Mouse (Mus musculus): ENCODE data around the gene Prep. TPM values are rescaled to one million over a fixed set of nuclear protein-coding genes. Genes with fewer than 3 reads are reported as not detected.

Gene Prep
- total RNA-seq (2021), result 10 to 100 TPM; 14.5 to 14.6 TPM
- long read RNA-seq, experiment 1, full-length matches to known transcripts, result 62 of 70 reads
- long read RNA-seq, experiment 1, partial matches to known transcripts, result 6 of 70 reads
- long read RNA-seq, experiment 1, other reads (novel, unspliced or antisense), result 2 of 70 reads
- long read RNA-seq, experiment 2, full-length matches to known transcripts, result 33 of 39 reads
- long read RNA-seq, experiment 2, partial matches to known transcripts, result 3 of 39 reads
- long read RNA-seq, experiment 2, other reads (novel, unspliced or antisense), result 3 of 39 reads

DNA sequence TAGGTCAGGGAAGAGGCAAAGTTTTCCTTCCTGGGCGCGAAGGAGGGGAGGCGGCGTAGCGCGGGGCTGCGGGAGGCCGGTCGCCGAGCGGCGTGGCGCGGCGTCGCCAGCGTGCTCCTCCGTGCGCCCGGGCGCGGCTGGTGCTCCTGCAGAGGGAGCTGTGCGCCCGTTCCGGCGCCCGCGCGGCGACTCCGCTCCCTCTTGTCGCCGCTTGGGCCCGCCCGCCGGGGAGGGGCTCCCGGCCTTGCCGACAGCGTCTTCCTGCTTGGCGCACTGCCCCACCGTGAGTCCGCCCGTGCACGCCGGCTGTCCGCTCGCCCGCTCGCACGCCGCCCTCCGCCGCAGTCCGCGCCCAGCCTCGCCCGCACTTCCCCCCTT is at the start of gene Prep:
Gene Prep, plus strand, starts transcription at position 273 of the 378 bp plus-strand sequence.
- DNase-seq (ENCODE audit: low spot score in 2 of 2), result peak; percentile 85 to 91
- intact Hi-C loops (cut with DNase I), result no loop called here

DNA sequence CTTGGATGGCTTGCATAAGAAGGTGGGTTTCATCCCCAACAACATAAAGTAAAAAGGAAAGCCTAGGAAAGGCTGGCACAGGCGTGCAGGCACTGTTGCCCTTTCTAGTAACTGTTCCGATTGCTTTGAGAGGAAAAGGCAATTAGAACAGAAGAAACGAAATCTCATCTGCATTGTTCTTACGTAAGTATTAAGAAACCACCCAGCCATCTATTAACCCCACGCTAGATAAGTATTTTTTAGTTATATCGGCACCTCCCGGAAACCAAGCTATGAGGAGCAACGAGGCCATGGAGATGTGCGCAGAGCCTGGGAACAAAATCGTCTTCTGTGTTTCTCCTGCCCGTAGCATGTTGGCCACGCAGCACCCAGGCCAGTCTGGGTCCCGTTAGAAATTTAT is 49.7 kb upstream of the Prep start:
- intact Hi-C loops (cut with DNase I), result no loop called here
- DNase-seq (ENCODE audit: low spot score in 2 of 2), result no peak

DNA sequence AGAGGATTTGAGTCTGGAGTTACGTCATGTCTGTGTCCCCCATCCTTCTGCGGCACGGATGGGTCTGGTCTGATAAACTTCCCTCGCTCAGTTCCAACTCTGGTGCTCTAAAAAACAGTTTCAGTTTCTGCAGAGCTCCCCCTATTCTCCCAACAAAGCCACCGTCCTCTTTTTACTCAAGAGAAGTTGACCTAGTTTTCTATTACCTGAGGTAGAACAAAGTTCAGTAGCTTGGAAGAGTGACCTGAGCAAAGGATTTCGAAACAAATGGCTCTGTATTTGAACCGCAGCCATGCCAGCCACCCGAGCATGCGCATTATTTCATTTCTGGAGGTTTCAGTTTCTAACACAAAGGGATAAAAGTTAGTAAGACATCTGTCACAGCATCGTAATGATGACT is 49.2 kb upstream of the Prep start:
- intact Hi-C loops (cut with DNase I), result no loop called here

DNA sequence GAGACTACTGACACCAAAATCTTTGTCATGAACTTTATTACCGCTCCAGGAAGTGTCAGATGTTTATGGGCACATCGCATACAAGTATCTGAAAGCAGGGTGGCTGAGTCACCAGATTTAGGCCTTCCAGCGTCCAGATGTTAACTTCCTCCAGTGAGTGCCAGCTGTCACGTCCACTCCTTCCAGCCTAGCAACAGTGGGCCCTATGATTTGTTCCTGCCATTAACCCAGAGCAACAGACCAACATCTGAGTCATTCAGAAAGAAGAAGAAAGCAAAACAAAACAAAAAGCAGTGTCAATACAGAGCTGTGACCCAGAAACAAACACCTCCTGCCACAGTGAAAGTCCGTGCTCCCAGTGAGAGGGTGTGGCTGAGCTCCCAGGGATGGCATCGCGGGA is 47.6 kb upstream of the Prep start:
- intact Hi-C loops (cut with DNase I), result no loop called here
- DNase-seq (ENCODE audit: low spot score in 2 of 2), result no peak

More for the DNA sequence above, 49.2 kb upstream of the Prep start:
- no peak for DNase-seq (ENCODE audit: low spot score in 2 of 2)

DNA sequence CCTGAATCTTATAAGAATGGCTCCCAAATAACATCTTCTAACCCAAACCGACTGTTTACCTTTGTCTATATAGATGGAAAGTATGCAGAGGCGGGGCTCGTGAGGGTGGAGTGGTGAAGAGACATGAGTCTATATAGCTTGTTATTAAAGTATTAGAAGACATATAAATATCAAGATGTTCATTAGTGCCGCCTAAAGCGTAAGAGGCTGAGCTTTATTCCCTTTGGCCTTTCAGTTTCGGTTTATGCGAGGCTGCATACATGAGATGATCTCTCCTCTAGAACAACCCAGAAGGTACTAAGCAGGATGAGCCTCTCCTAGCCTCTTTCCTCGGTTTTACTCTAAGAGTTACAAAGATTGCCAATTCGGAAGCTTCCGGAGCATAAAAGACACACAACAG is 47.2 kb upstream of the Prep start:
- intact Hi-C loops (cut with DNase I), result no loop called here
- DNase-seq (ENCODE audit: low spot score in 2 of 2), result no peak

DNA sequence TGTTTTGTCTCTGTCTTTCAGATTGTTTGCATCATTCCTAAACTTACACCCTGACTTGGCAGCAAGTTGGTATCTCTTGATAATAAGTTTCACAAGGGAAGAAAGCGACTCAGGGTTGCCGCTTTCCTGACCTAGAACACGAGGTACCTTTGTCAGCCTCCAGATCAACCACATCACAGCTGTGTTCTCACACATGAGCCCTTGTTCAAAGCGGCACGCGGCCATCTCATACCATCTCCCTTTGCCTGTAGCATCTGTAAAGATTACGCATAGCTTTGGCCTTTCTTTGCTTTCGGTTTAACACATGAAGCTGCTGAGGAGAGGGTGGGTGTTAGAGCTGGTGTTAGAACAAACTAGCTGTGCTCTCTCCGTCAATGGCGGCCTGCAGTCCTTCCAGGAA is 46.7 kb upstream of the Prep start:
- intact Hi-C loops (cut with DNase I), result no loop called here
- DNase-seq (ENCODE audit: low spot score in 2 of 2), result peak in 1 of 2 experiments; percentile 5

DNA sequence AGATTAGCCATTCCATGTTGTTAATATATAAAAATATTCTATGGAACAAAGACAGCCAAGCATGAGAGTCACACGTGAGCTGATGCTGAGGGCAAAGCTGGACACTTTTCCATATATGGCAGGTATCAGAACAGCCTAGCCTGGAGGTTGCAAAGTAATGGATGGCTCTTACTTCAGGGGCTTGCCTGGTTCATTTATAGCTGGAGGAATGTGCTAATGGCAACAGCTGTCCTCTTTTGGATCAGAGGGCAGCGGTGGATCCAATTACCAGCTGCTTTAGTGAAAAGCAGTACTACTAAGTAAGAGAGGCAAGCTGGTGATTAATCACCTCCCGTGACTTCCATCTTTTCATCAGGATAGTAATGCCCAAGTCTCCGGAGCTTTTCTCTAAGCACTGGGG is 41.8 kb upstream of the Prep start:
- no peak for DNase-seq (ENCODE audit: low spot score in 2 of 2)
- intact Hi-C loops (cut with DNase I), result no loop called here

DNA sequence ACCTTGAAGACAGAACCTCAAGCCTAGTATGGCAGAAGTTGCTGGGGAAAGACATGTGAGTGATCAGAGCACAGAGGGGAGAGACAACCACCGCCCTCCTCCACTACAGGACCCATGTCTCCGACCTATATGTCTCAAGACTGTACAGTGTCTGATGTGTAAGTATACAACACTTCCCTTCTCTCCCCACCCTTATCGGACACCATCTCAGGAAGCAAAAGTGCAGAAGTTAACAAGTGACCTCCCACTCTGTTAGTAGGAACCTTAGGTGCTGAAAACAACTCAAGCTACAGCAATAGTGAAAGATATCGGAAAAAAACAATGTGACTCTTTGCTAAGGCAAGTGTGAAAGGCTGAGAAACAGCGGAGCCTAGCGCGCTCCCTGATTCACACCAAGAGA is 40.1 kb upstream of the Prep start:
- intact Hi-C loops (cut with DNase I), result no loop called here

DNA sequence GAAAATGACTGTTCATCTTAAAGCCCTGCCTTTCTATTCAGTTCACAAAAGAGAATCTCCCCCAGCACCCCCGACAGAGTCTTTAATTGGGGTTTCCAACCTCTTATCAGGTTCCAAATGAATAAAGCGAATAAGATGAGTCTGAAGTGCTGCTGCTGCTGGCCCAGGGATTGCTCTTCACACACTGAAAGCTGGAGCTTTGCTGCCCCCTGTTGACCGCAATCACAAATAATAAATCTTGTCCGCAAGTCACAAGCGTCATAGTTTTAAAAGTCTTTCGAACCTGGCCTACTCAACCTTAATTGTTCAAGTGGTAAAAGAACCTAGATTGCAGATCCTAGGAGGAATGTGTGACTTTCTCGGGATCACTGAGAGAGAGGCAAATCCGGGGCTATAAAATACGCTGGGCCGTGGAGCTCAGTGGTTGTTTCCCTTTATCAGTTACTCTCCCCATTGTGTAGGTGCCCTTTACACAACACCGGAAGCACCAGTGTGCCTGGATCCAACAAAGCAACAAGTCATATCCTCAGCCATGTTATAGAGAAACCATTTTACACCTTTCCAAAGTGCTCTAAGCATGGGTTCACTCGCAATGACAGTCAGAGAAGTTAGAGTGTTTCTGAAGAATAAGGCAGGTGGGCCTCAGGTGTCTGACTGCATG is 21.6 kb upstream of the Prep start:
- DNase-seq (ENCODE audit: low spot score in 2 of 2), result peak; percentile 78 to 89
- intact Hi-C loops (cut with DNase I), result loop anchor here (2.0 to 10.0 kb wide), 3 partner anchors 327 to 753 kb away; no protein-coding TSS in a partner anchor

More for the DNA sequence above, 40.1 kb upstream of the Prep start:
- DNase-seq (ENCODE audit: low spot score in 2 of 2), result no peak

DNA sequence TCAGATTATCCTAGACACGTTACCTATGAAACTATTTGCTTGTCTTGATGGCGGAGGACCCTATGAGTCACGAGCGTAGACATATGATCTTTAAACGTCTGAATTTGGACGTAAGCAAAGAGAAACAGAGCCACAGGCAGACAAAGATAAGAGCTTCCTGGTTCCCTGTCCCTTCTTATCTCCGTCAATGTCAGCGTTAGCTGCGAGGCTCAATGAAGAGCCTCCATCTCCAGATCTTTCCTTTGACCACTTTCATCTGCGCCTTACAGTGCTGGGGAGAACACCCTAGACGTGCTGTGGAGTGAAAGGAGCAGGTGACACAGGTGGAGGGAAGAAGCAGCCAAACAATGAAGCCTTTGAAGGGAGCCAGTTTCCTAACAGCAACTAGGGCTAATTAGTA is 18.8 kb upstream of the Prep start:
- intact Hi-C loops (cut with DNase I), result loop anchor here (5.0 to 10.0 kb wide), 2 partner anchors 324 to 723 kb away; no protein-coding TSS in a partner anchor
- no peak for DNase-seq (ENCODE audit: low spot score in 2 of 2)

DNA sequence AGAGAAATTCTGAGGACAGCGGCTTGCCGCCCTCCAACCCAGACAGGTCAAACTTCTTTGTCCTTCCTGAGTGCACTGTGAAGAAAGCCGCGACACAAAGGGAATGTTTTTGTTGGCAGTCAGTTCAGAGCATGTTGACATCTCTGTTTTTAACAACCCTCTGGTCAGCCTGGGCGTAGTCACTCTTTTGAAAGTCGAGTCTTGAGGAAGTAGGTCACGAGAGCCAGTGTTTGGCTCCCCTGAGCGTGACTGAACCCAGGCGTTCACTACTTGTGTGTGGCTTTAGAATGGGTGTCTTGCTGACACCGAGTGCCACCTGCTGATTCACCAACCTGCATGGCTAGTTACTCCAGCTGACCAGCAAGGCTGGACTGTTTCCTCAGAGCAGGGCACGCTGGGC is 18.4 kb upstream of the Prep start:
- DNase-seq (ENCODE audit: low spot score in 2 of 2), result peak in 1 of 2 experiments; percentile 13
- intact Hi-C loops (cut with DNase I), result loop anchor here (5.0 to 10.0 kb wide), 2 partner anchors 324 to 724 kb away; no protein-coding TSS in a partner anchor

DNA sequence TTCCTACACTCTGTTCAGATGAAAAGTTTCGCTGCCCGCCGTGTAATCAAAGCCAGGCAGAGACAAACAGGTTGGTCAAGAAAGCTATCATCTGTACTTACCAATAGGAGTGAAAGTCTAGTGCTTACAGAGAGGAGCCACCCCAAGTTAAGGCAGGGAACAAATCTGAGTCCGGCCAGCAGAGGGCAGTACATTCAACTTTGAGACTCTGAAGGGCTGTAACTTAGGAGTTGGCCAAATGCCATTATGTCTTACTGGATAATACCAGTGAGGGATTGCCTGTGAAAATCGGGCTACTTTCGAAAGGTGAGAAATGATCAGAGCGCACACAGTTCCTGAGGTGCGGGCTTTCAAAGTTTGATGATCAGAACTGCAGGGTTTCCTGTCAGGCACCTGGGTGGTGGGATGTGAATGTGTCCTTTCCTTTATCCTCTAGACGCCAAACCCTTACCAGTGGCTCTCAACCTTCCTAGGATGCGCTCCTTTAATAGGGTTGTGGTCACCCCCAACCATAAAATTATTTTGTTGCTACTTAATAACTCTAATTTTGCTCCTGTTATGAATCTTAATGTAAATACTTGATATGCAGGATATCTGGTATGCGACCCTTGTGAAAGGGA is 15.8 kb upstream of the Prep start:
- intact Hi-C loops (cut with DNase I), result no loop called here

DNA sequence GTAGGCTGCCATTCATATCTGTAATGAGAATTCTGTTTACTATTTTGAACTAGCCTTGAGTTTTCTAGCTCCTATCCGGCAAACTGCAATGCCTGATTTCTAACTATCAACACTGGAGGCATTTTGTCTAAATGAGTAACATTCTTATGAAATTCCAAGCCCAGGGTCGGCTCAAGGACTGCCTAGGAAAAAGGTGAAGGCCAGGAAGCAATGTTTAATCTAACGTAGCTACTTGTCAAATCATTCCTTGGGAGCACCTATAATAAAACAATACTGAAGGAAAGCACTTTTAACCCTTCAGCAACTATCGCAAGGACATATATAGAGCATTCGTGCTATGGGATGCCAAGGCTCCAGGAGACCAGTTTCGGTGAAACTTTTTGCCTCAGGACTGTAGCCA is 8.6 kb upstream of the Prep start:
- no peak for DNase-seq (ENCODE audit: low spot score in 2 of 2)
- intact Hi-C loops (cut with DNase I), result no loop called here

More for the DNA sequence above, 15.8 kb upstream of the Prep start:
- DNase-seq (ENCODE audit: low spot score in 2 of 2), result peak; percentile 66 to 75

DNA sequence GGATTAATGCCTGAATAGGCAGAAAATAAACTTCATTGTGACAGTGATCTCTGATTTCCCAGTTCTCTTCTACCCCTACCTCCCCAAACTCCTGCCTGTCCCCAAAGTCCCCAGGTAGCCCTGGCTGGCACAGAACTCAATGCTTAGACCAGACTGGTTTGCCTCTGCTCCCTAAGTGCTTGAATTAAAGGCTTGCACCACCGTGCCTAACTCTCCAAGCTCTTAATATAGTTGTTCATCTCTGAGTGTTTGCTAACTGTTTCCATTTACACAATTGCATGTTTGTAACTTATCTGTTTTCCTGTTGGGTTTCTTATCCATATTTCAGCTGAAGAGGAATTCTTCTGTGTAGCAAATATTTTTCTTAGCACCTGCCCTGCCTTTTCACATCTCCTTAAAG is 6.2 kb upstream of the Prep start:
- intact Hi-C loops (cut with DNase I), result no loop called here

DNA sequence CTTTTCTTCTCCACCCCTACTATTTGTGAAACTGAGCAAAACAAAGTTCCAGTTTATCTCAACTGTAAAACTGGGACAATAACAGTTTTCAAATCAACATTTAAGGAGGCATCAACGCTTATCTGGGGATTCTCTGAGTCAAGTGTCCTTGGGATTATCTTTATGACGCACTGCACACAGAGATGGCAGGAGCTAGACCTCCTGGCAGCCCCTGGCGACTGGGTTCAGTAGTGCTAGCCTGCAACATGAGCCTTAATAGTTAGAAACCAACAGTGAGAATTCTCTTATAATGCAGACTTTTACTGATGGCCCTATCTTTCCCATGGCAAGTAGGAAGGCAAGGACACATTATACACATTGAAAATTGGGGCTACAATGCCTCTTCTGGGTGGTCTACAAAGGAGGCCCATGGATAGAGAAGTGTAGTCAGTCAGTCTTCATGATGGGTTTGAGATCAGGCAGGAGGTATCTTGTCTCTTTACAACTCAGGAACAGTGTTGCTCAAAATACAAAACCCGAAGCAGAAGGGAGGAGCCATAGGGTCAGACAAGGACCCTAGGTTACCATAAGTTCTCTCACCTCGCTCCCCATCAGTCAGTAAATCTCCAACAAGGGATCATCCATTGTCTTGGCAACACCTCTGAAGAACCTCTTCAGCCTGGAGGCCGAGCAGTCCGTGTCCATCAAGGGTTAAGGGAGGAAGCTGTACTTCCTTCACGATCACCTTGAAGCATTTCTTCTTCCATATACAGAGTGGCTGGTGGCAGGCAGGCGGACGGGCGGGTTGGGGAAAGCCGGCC is 672 bp upstream of the Prep start:
- intact Hi-C loops (cut with DNase I), result no loop called here

More for the DNA sequence above, 6.2 kb upstream of the Prep start:
- DNase-seq (ENCODE audit: low spot score in 2 of 2), result no peak

DNA sequence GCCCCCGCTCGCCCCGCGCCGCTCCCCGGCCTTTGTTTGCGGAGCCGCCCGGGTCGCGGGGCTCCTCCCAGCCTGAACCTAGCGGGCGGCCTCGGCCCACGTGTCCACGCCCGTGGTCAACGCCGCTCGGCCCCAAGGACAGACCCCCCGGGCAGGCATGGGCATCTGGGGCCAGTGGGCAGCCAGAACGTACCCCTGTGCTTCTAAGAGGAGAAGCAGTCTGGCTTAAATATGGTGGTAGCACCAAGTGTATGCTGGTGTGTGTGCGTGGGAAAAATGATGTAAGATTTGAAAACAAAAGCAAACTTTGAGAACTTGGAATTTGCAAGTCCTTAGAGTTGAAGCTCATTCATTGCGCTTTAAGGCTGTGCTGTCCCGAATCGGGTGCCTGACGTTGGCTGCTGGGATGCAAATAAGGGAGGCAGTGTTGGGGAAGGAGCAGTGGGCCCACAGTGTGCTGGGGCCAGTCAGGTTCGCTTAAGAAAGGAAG is 478 bp downstream of the Prep start:
- DNase-seq (ENCODE audit: low spot score in 2 of 2), result peak in 1 of 2 experiments; percentile 12
- intact Hi-C loops (cut with DNase I), result no loop called here

More for the DNA sequence above, 672 bp upstream of the Prep start:
- no peak for DNase-seq (ENCODE audit: low spot score in 2 of 2)

DNA sequence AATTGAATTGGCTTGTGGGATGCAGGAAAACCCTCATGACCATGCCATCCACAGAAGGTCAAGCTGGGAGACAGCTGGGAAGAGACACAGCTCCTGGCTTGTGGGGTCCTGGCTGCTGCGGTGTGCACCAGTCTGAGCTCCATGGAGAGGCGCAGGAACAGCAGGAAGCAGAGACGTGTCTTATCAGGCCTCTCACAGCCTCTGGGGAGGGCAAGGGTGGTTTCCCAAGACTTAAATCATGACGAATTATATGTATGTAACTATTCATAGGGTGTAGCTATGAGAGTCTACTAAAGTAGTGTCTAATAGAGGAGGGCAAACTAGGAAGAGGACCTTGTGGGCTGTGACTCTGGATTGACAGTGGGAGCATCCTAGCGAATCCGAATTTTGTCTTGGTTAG is 2.6 kb downstream of the Prep start:
- intact Hi-C loops (cut with DNase I), result no loop called here
- no peak for DNase-seq (ENCODE audit: low spot score in 2 of 2)

DNA sequence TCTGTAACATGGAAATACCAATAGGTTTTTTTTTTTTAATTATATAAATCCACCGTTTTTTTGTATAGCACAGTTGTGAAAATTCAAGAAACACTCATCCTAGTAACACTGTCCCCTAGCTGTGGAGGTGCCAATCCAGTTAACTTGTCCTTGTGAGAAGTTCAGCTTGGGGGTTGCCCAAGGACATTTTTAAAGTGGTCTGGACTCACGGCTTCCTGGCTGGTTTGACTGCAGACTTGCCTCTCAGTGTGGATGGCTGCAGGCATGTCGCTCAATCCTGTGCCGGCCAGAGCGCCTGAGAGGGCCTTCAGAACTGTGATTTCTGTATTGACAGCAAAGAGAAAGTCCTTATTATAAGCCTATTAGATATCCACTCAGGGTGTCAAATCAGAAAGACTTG is 3.4 kb downstream of the Prep start:
- intact Hi-C loops (cut with DNase I), result no loop called here
- no peak for DNase-seq (ENCODE audit: low spot score in 2 of 2)

DNA sequence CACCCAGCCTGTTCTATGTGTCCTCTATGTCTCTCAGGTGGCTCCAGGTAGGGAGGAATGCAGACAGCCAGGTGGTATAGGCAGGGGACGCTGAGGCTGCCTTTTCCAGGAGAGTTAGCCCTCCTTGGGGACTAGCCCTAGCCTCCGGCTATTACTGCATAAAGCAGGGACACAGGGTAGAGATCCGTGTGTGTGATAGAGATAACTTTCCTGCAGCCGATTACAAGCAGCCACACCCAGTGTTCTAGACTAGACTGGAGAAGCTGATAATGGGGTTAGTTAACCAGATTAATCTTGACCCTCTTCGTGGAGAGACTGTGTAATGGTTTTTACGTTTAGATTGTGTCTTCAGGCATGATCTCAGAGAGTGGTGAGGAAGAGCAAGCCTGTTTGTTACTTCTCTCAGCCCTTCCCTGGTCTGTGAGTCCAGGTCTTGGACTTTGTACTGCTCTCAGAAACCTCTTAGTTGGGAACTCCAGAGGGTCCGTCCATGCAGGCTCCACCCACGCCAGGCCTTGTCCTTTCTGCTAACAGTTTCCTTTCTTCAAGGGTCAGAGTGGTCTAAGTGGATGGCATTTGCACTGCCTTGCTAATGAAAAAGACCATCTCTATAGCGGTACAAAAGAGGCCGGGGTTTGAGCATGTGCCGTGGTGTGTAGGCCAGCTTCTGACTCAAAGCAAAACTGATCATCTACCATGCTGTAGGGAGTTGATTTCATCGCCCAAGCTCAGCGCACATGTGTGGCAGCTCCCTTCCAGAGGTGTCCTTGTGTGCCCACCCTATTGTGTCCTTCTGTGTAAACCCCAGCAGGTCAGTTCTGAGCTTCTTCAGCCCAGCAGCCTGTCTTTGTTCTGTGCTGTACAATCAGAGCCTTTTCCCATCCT is 4.2 kb downstream of the Prep start:
- intact Hi-C loops (cut with DNase I), result no loop called here
- DNase-seq (ENCODE audit: low spot score in 2 of 2), result no peak

Data from left cerebral cortex, postnatal 14 days (tissue).